Mouse (Mus musculus): ENCODE results near the gene Aplf. TPM values are rescaled to one million over a fixed set of nuclear protein-coding genes. Genes with fewer than 3 reads are reported as not detected.

The Aplf gene
- polyA plus RNA-seq (2012; fragmentation: generic; extraction: Trizol) = 1 to 10 TPM; 1.2 to 7.8 TPM

GRCm38 (mm10) chr6:87671771-87672517, at the start of gene Aplf:
Gene Aplf (minus strand): TSS chr6:87672193.

GRCm38 (mm10) chr6:87590394-87591281, 81.4 kb downstream of the Aplf start, which contains the start of gene Prokr1:
Gene Prokr1 (minus strand): TSS chr6:87590743.

Other genes with a start within 250 kb of the Aplf start
- gene Bmp10, start 243.2 kb downstream of the Aplf start, polyA plus RNA-seq (2012; fragmentation: generic; extraction: Trizol) = not detected
- gene Arhgap25, start 138.9 kb downstream of the Aplf start, polyA plus RNA-seq (2012; fragmentation: generic; extraction: Trizol) = under 1 TPM in 1 of 2 experiments, not detected in 1; 0.02 TPM
- gene Prokr1, start 81.5 kb downstream of the Aplf start, polyA plus RNA-seq (2012; fragmentation: generic; extraction: Trizol) = 1 to 10 TPM in 1 of 2 experiments, not detected in 1; 1.2 TPM
- under 1 TPM in 1 of 2 experiments, not detected in 1; 0.02 TPM for gene Efcc1, start 58.7 kb upstream of the Aplf start, polyA plus RNA-seq (2012; fragmentation: generic; extraction: Trizol)
- gene Gp9, start 105.9 kb upstream of the Aplf start, polyA plus RNA-seq (2012; fragmentation: generic; extraction: Trizol) = under 1 TPM in 1 of 2 experiments, not detected in 1; 0.15 TPM
- gene Rab43, start 140.0 kb upstream of the Aplf start, polyA plus RNA-seq (2012; fragmentation: generic; extraction: Trizol) = 10 to 100 TPM in 1 of 2 experiments, 1 to 10 TPM in 1; 5.5 to 18.3 TPM
- gene Gm45140, start 163.6 kb upstream of the Aplf start, polyA plus RNA-seq (2012; fragmentation: generic; extraction: Trizol) = 1 to 10 TPM in 1 of 2 experiments, under 1 TPM in 1; 0.55 to 1.0 TPM
- 10 to 100 TPM; 15.6 to 28.6 TPM for gene Isy1, start 166.6 kb upstream of the Aplf start, polyA plus RNA-seq (2012; fragmentation: generic; extraction: Trizol)
- 100 to 1,000 TPM in 1 of 2 experiments, 10 to 100 TPM in 1; 30.0 to 169 TPM for gene Cnbp, start 178.9 kb upstream of the Aplf start, polyA plus RNA-seq (2012; fragmentation: generic; extraction: Trizol)
- 100 to 1,000 TPM in 1 of 2 experiments, 10 to 100 TPM in 1; 46.1 to 126 TPM for gene Copg1, start 215.6 kb upstream of the Aplf start, polyA plus RNA-seq (2012; fragmentation: generic; extraction: Trizol)
- 10 to 100 TPM; 32.9 to 35.6 TPM for gene Hmces, start 241.7 kb upstream of the Aplf start, polyA plus RNA-seq (2012; fragmentation: generic; extraction: Trizol)